Mouse (Mus musculus) heart, embryonic 12.5 days (tissue): ENCODE results near the gene Pold3. TPM values are rescaled to one million over a fixed set of nuclear protein-coding genes. Genes with fewer than 3 reads are reported as not detected.

Experiments used
- polyA plus RNA-seq: library from polyadenylated mRNA; unstranded; fragments of >200 nt; fragmentation: Nextera tagmentation; extraction: Ambion mirVana; gene quantifications from 2 replicates; pipeline ENCODE4 v1.2.1, GENCODE M21; 2016

Gene Pold3
- polyA plus RNA-seq, 1 experiment from 2014 or later = 42.6 TPM

Other genes starting within 250 kb of the Pold3 start
- 4.3 and 4.5 TPM in 2 replicates for gene Rnf169, start 141.1 kb downstream of the Pold3 start, polyA plus RNA-seq
- 0.11 and 0.21 TPM in 2 replicates for gene Chrdl2, start 115.4 kb downstream of the Pold3 start, polyA plus RNA-seq
- gene Lipt2, start 37.7 kb upstream of the Pold3 start, polyA plus RNA-seq = 12.1 and 12.9 TPM in 2 replicates
- gene Kcne3, start 54.9 kb upstream of the Pold3 start, polyA plus RNA-seq = 8.0 and 10.0 TPM in 2 replicates
- 1.9 and 3.2 TPM in 2 replicates for gene Pgm2l1, start 105.8 kb upstream of the Pold3 start, polyA plus RNA-seq
- gene P4ha3, start 164.0 kb upstream of the Pold3 start, polyA plus RNA-seq = 13.8 and 15.4 TPM in 2 replicates